Mouse (Mus musculus): Measurements from ENCODE around the gene Pde9a.

- no peak for TF ChIP-seq CTCF (IDR thresholded peaks at IDR 0.05; ENCODE audit: control insufficient read depth, insufficient read depth, insufficient read length)
- TF ChIP-seq MAX (IDR thresholded peaks at IDR 0.05): no peak
- TF ChIP-seq MYOG (IDR thresholded peaks at IDR 0.05; ENCODE audit: control insufficient read depth, extremely low read depth, insufficient read length): no peak
- no peak for TF ChIP-seq USF1 (IDR thresholded peaks at IDR 0.05; ENCODE audit: low read depth)
- no peak for TF ChIP-seq CEBPB (IDR thresholded peaks at IDR 0.05; ENCODE audit: low read depth)
- TF ChIP-seq MYOD1 (IDR thresholded peaks at IDR 0.05; ENCODE audit: control insufficient read depth, insufficient read length, low read depth): no peak
Observed at GRCm38 (mm10) chr17:31348129-31348528, 37.9 kb upstream of the Pde9a start.
